Mouse (Mus musculus) liver, adult 2 months (tissue): ENCODE measurements around the gene Pdpk1.

ENCODE experiments used
- CTCF ChIP-seq: fragments of 200-500 bp; IDR thresholded peaks from 2 replicates; pipeline ENCODE4 v1.5.1; 2011; ENCODE audit warnings: low read depth, low read length, control low read depth
- POLR2A ChIP-seq: fragments of 200-500 bp; IDR thresholded peaks from 2 replicates; pipeline ENCODE4 v1.6.1; 2011; ENCODE audit warnings: low read length, control low read depth; ENCODE audit not compliant: insufficient read depth; ENCODE audit errors: extremely low read depth

GRCm38 (mm10) chr17:24156394-24156793 is 5.7 kb upstream of the Pdpk1 start:
- TF ChIP-seq CTCF = no peak
- TF ChIP-seq POLR2A = no peak
